Mouse (Mus musculus) heart, embryonic 11.5 days (tissue): ENCODE measurements around the gene Fam107b. TPM values are rescaled to one million over a fixed set of nuclear protein-coding genes. Genes with fewer than 3 reads are reported as not detected.

ENCODE experiments used
- ATAC-seq: fragments of 200-750 bp; cut with Nextera tagmentation; replicated peaks from 2 replicates; pipeline ENCODE4 v1.8.0; 2017; ENCODE audit warnings: moderate library complexity; ENCODE audit not compliant: insufficient number of reproducible peaks, low FRiP score, low TSS enrichment
- H3K27ac ChIP-seq: fragments of 300-500 bp; sonication (generic); 2 replicates; pipeline ENCODE4 v1.5.1; 2014; ENCODE audit warnings: mild to moderate bottlenecking, low read depth, low read length
- H3K27me3 ChIP-seq: fragments of 300-500 bp; sonication (generic); 2 replicates; pipeline ENCODE4 v1.6.1; 2014; ENCODE audit warnings: mild to moderate bottlenecking, low read length, mixed read lengths; ENCODE audit not compliant: control insufficient read depth, insufficient read depth
- H3K36me3 ChIP-seq: fragments of 300-500 bp; sonication (generic); 2 replicates; pipeline ENCODE4 v1.6.1; 2014; ENCODE audit warnings: mild to moderate bottlenecking, low read length, moderate library complexity, mixed read lengths; ENCODE audit not compliant: control insufficient read depth, insufficient read depth
- H3K4me1 ChIP-seq: fragments of 300-500 bp; sonication (generic); 2 replicates; pipeline ENCODE4 v1.6.1; 2014; ENCODE audit warnings: low read length; ENCODE audit not compliant: control insufficient read depth, insufficient read depth
- H3K4me2 ChIP-seq: fragments of 300-500 bp; sonication (generic); 2 replicates; pipeline ENCODE4 v1.6.1; 2014; ENCODE audit warnings: mild to moderate bottlenecking, moderate library complexity
- H3K4me3 ChIP-seq: fragments of 300-500 bp; sonication (generic); 2 replicates; pipeline ENCODE4 v1.5.1; 2014; ENCODE audit warnings: low read depth, low read length
- H3K9ac ChIP-seq: fragments of 300-500 bp; sonication (generic); 2 replicates; pipeline ENCODE4 v1.6.1; 2014; ENCODE audit warnings: mild to moderate bottlenecking, low read depth, low read length, moderate library complexity
- H3K9me3 ChIP-seq: fragments of 300-500 bp; sonication (generic); replicated peaks from 2 replicates; pipeline ENCODE4 v1.6.1; 2016; ENCODE audit warnings: low read length; ENCODE audit not compliant: control insufficient read depth
- WGBS: fragments of 180-500 bp; shearing (Covaris S2); extraction: QIAGEN DNeasy Blood & Tissue Kit; methylation state at CpG from one replicate; pipeline ENCODE4 v1.1.7; 2014; ENCODE audit not compliant: insufficient replicate concordance; 5-methylcytosine and 5-hydroxymethylcytosine counted together
- polyA plus RNA-seq: library from polyadenylated mRNA; unstranded; fragments of >200 nt; fragmentation: Nextera tagmentation; extraction: Ambion mirVana; gene quantifications from 2 replicates; pipeline ENCODE4 v1.2.1, GENCODE M21; 2014

Fam107b gene
- polyA plus RNA-seq, 1 experiment from 2014 or later: 34.6 TPM

GRCm38 (mm10) chr2:3727225-3727930, 157.1 kb downstream of the Fam107b start:
- H3K36me3 ChIP-seq: no peaks in the 10 kb centered on the region
- 70% methylated on average over 5 of the region's 5 CpGs for WGBS
- H3K27me3 ChIP-seq: no peaks in the 10 kb centered on the region
- no peak overlapping the region for H3K9ac ChIP-seq
- no peak for ATAC-seq
- H3K27ac ChIP-seq: no peak overlapping the region
- peaks cover 17% of the 10 kb centered on the region for H3K4me1 ChIP-seq
- no peaks in the 10 kb centered on the region for H3K9me3 ChIP-seq
- H3K4me2 ChIP-seq: no peak overlapping the region
- H3K4me3 ChIP-seq: no peak overlapping the region

GRCm38 (mm10) chr2:3728090-3728489, 157.8 kb downstream of the Fam107b start:
- Histone ChIP-seq H3K9ac (no peak overlapping the region), H3K4me1 (peaks cover 17% of the 10 kb centered on the region), H3K4me2 (no peak overlapping the region), H3K9me3 (no peaks in the 10 kb centered on the region), H3K27ac (no peak overlapping the region), H3K4me3 (no peak overlapping the region), H3K36me3 (no peaks in the 10 kb centered on the region), H3K27me3 (no peaks in the 10 kb centered on the region)
- no peak for ATAC-seq
- WGBS: 85% methylated on average over 4 of the region's 4 CpGs

DNA sequence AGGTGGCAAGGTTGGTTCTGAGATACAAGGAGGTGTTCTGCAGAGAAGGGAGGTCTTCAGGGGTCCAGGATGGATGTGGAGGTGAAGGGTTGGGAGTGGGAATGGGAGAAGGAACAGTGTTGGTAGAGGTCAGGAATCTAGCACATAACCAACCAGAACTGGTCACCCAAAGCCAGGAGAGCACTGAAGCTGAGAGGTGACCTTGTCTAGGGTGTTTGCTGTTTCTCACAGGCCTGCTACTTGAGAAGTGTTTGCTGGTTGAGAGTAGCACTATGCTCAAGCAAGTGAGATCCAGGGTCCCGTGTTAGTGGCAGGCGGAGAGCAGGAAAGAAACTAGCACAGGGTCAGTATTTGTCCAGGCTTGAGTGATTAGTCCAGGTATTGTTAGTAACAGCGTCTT, 159.3 kb downstream of the Fam107b start:
- Histone ChIP-seq H3K4me1 (peaks cover 17% of the 10 kb centered on the region), H3K9ac (no peak overlapping the region), H3K27me3 (no peaks in the 10 kb centered on the region), H3K27ac (no peak overlapping the region), H3K4me2 (no peak overlapping the region), H3K9me3 (no peaks in the 10 kb centered on the region), H3K36me3 (no peaks in the 10 kb centered on the region), H3K4me3 (no peak overlapping the region)
- 59% methylated on average over 3 of the region's 3 CpGs for WGBS
- ATAC-seq: no peak

DNA sequence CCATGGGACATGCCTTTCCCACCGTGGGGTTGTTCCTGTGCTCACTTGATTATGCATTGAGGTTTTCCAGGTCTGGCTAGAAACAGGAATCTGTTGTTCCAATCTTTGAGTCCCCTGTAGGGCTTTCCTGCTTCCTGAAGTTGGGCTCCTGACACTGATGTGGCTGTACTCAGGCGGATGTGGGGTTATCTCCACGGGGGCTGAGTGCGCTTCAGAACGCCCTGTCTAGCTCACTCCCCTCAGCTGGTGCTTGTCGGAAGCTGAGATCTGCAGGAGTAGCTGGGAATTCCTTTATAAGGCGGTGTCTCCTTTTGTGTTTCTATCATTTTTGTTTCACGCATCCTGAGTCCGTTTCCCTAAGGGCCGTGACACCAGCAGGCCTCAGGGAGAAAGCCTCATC, 160.5 kb downstream of the Fam107b start:
- ATAC-seq: peak; percentile 62
- Histone ChIP-seq H3K4me3 (no peak overlapping the region), H3K27ac (no peak overlapping the region; the same call in 1 of the 2 replicates), H3K36me3 (no peaks in the 10 kb centered on the region), H3K9me3 (no peaks in the 10 kb centered on the region), H3K9ac (no peak overlapping the region), H3K4me2 (0 out of 2 replicates have a peak overlapping the region, but pooled peaks have one; percentile 20), H3K27me3 (no peaks in the 10 kb centered on the region), H3K4me1 (peaks cover 17% of the 10 kb centered on the region)
- WGBS: 28% methylated on average over 10 of the region's 10 CpGs

DNA sequence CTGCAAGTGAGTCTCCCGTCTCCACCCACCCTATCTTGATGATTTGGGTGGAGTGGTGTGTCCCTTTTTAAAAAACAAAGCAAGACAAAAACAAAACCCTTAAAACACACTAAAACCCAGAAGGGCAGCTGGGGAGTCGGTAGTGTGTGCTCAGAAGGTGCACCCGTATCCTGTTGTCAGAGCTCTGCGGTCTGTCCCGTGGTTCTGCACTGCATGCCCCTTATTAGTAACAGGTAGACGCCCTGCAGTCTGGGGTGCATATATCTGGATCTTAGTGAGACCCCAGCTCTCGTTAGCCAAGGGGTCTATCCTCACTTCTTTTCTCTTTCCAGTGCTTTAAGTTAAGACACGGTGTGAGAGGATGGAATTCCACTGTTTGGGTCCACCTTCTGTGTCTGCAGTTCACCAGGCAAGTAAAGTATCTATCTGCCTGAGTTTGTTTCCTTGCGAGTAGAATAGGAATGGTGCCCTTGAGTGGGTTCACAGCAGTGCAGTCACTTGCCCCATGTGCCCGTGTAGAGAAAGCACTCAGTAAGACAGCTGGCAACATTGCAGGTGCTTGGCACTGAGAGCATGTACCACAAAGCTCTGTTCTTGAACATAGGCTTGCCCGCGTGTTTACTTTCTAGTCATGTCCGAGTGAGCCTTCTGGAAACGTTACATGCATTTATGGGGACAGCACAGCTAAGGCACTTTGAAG, 161.2 kb downstream of the Fam107b start:
- H3K27me3 ChIP-seq: no peaks in the 10 kb centered on the region
- peaks cover 18% of the 10 kb centered on the region for H3K4me1 ChIP-seq
- H3K4me2 ChIP-seq: no peak overlapping the region
- no peaks in the 10 kb centered on the region for H3K9me3 ChIP-seq
- WGBS: 75% methylated on average over 14 of the region's 14 CpGs
- no peak overlapping the region; the same call in 1 of the 2 replicates for H3K27ac ChIP-seq
- ATAC-seq: no peak
- no peak overlapping the region for H3K9ac ChIP-seq
- H3K36me3 ChIP-seq: no peaks in the 10 kb centered on the region
- no peak overlapping the region for H3K4me3 ChIP-seq

DNA sequence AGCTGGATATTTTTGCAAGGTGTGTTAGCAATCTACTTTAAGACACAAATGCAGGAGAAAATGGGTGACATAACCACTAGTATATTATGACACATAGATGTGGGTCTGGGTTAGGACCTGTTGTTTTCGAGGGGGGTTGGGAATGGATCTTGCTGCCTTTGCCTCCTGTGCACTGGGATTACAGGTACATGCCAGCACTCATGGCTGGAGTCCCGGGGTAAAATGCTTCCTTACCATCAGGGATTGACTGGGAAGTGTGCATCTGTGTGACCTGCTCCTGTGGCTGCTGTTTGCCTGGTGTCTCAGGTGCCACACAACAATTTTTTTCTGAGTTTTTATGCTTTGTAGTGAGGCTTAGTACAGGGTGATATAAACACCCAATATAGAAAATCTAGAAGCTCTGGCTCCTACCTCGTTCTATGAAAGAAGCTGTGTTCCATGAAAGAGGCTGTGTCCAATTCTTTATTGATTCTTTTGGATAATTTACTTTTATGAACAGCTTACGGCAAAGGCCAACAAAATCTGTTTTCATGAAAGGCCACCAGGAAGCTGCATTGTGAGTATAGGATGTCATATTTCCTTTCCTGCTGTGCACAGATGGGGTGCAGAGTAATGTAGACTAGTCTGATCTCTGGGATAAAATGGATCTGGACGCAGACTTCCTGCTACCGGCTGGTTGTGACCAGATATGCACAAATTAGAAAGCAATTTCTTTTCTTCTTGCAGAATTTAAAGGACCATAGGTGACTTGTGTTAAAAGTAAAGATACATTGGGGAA, 167.8 kb downstream of the Fam107b start:
- no peaks in the 10 kb centered on the region for H3K9me3 ChIP-seq
- H3K4me1 ChIP-seq: peaks cover 12% of the 10 kb centered on the region
- no peak overlapping the region for H3K27ac ChIP-seq
- ATAC-seq: no peak
- H3K4me2 ChIP-seq: no peak overlapping the region
- no peak overlapping the region for H3K4me3 ChIP-seq
- no peaks in the 10 kb centered on the region for H3K27me3 ChIP-seq
- WGBS: 71% methylated on average over 6 of the region's 6 CpGs
- H3K9ac ChIP-seq: no peak overlapping the region
- H3K36me3 ChIP-seq: no peaks in the 10 kb centered on the region

- no peak overlapping the region for H3K27ac ChIP-seq
- H3K4me1 ChIP-seq: peaks cover 14% of the 10 kb centered on the region
- H3K4me2 ChIP-seq: no peak overlapping the region
- WGBS: 92% methylated on average over 12 of the region's 12 CpGs
- no peaks in the 10 kb centered on the region for H3K9me3 ChIP-seq
- no peaks in the 10 kb centered on the region for H3K27me3 ChIP-seq
- H3K36me3 ChIP-seq: no peaks in the 10 kb centered on the region
- no peak overlapping the region for H3K4me3 ChIP-seq
- no peak overlapping the region for H3K9ac ChIP-seq
- ATAC-seq: no peak
Observed at GRCm38 (mm10) chr2:3738734-3739133, 168.4 kb downstream of the Fam107b start.

DNA sequence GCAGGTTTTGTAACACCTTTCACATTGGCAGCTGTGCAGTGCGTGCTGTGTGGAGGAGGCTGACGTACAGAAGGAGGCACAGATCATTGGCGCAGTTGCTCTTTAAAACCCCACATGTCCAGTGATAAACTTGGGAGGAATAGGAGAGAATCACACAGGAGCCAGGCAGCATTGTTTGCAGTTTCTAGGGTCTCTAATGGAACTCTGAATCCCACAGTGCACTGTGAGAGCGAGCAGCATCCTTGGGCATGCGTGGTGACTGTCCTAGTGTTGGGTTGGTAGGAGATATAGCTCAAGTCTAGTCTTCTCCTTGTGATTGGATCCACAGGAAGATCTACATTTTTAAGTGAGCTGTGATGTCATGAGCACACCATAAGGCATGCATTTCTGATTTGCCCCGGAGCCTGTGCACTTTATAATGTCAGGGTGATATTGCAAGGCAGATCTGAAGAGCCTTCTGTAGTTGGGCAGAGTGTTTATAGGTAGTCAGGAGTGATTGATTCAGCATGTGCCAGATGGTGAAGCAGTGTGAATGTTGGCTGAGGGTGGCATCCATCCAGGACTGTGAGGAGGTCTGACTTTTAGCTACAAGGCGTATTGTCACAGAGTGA, 169.2 kb downstream of the Fam107b start:
- H3K4me2 ChIP-seq: no peak overlapping the region
- 86% methylated on average over 7 of the region's 7 CpGs for WGBS

More for the DNA sequence above, 169.2 kb downstream of the Fam107b start:
- Histone ChIP-seq H3K4me3 (no peak overlapping the region), H3K4me1 (peaks cover 21% of the 10 kb centered on the region), H3K9ac (no peak overlapping the region), H3K27ac (no peak overlapping the region), H3K36me3 (no peaks in the 10 kb centered on the region), H3K27me3 (no peaks in the 10 kb centered on the region), H3K9me3 (no peaks in the 10 kb centered on the region)
- ATAC-seq: no peak
